Mouse (Mus musculus) thymus, postnatal 4 days (tissue): ENCODE results near the gene Helt.

Experiments
- DNase-seq: peaks from one replicate; pipeline ENCODE4 v3.0.0; 2021

Helt gene

GRCm38 (mm10) chr8:46294181-46294892 is at the start of gene Helt:
Gene Helt (minus strand): TSS chr8:46294671.
- DNase-seq: no peak

GRCm38 (mm10) chr8:46342272-46342671 is 47.8 kb upstream of the Helt start:
- no peak for DNase-seq

- no peak for DNase-seq
Observed at GRCm38 (mm10) chr8:46340381-46341273, 46.2 kb upstream of the Helt start.

- no peak for DNase-seq
Observed at GRCm38 (mm10) chr8:46339317-46339716, 44.8 kb upstream of the Helt start.

- DNase-seq: no peak
Observed at GRCm38 (mm10) chr8:46336351-46336750, 41.9 kb upstream of the Helt start.

GRCm38 (mm10) chr8:46332389-46333061 is 38.1 kb upstream of the Helt start:
- no peak for DNase-seq

GRCm38 (mm10) chr8:46331801-46332200 is 37.3 kb upstream of the Helt start:
- no peak for DNase-seq

GRCm38 (mm10) chr8:46329396-46329795 is 34.9 kb upstream of the Helt start:
- no peak for DNase-seq

- DNase-seq: no peak
Observed at GRCm38 (mm10) chr8:46327284-46327683, 32.8 kb upstream of the Helt start.

- no peak for DNase-seq
Observed at GRCm38 (mm10) chr8:46326715-46327114, 32.2 kb upstream of the Helt start.

GRCm38 (mm10) chr8:46324676-46325075 is 30.2 kb upstream of the Helt start:
- no peak for DNase-seq

GRCm38 (mm10) chr8:46323672-46324191 is 29.3 kb upstream of the Helt start:
- DNase-seq: no peak

- no peak for DNase-seq
Observed at GRCm38 (mm10) chr8:46322833-46323232, 28.4 kb upstream of the Helt start.

- no peak for DNase-seq
Observed at GRCm38 (mm10) chr8:46322421-46322820, 27.9 kb upstream of the Helt start.

GRCm38 (mm10) chr8:46318802-46319201 is 24.3 kb upstream of the Helt start:
- no peak for DNase-seq

GRCm38 (mm10) chr8:46317161-46317560 is 22.7 kb upstream of the Helt start:
- no peak for DNase-seq

- no peak for DNase-seq
Observed at GRCm38 (mm10) chr8:46313798-46314197, 19.3 kb upstream of the Helt start.

GRCm38 (mm10) chr8:46311159-46311558 is 16.7 kb upstream of the Helt start:
- DNase-seq: peak; percentile 84

GRCm38 (mm10) chr8:46308189-46308588 is 13.7 kb upstream of the Helt start:
- no peak for DNase-seq

GRCm38 (mm10) chr8:46305733-46306349 is 11.4 kb upstream of the Helt start:
- peak; percentile 28 for DNase-seq

GRCm38 (mm10) chr8:46302121-46302520 is 7.7 kb upstream of the Helt start:
- DNase-seq: no peak

- DNase-seq: no peak
Observed at GRCm38 (mm10) chr8:46298847-46299246, 4.4 kb upstream of the Helt start.

GRCm38 (mm10) chr8:46296551-46296950 is 2.1 kb upstream of the Helt start:
- no peak for DNase-seq
